Mouse (Mus musculus): Measurements from ENCODE around the gene Auts2. TPM values are rescaled to one million over a fixed set of nuclear protein-coding genes. Genes with fewer than 3 reads are reported as not detected.

Gene Auts2
- polyA plus RNA-seq, 1 experiment from 2014 or later, result 4.4 TPM

- TF ChIP-seq CTCF (IDR thresholded peaks at IDR 0.05) (no peak), EP300 (IDR thresholded peaks at IDR 0.05) (no peak)
Observed at GRCm38 (mm10) chr5:131686956-131687618, 856.1 kb downstream of the Auts2 start.

GRCm38 (mm10) chr5:131680127-131680845, 862.9 kb downstream of the Auts2 start:
- TF ChIP-seq EP300 (IDR thresholded peaks at IDR 0.05) (no peak), CTCF (IDR thresholded peaks at IDR 0.05) (no peak)
- ATAC-seq (no peak), DNase-seq (ENCODE audit: low spot score) (no peak)
- Histone ChIP-seq H3K27ac (ENCODE audit: low read length) (no peak overlapping the region), H3K4me2 (replicated peaks; ENCODE audit: low read depth, low read length) (no peak overlapping the region), H3K27me3 (replicated peaks; ENCODE audit: insufficient read depth, low read length) (no peaks in the 10 kb centered on the region), H3K36me3 (ENCODE audit: insufficient read depth, low read length) (no peaks in the 10 kb centered on the region), H3K4me3 (ENCODE audit: low read depth, low read length) (no peak overlapping the region), H3K9me3 (ENCODE audit: low read length) (no peaks in the 10 kb centered on the region), H3K9ac (replicated peaks; ENCODE audit: low read depth) (no peak overlapping the region), H3K4me1 (ENCODE audit: insufficient read depth, low read depth, low read length) (no peaks in the 10 kb centered on the region)
- 82% methylated on average over 12 of the region's 12 CpGs for WGBS

More at GRCm38 (mm10) chr5:131686956-131687618, 856.1 kb downstream of the Auts2 start:
- Histone ChIP-seq H3K36me3 (ENCODE audit: insufficient read depth, low read length) (no peaks in the 10 kb centered on the region), H3K27me3 (replicated peaks; ENCODE audit: insufficient read depth, low read length) (no peaks in the 10 kb centered on the region), H3K9ac (replicated peaks; ENCODE audit: low read depth) (no peak overlapping the region), H3K4me1 (ENCODE audit: insufficient read depth, low read depth, low read length) (no peaks in the 10 kb centered on the region), H3K4me3 (ENCODE audit: low read depth, low read length) (no peak overlapping the region), H3K4me2 (replicated peaks; ENCODE audit: low read depth, low read length) (no peak overlapping the region), H3K27ac (ENCODE audit: low read length) (no peak overlapping the region), H3K9me3 (ENCODE audit: low read length) (no peaks in the 10 kb centered on the region)
- ATAC-seq (no peak), DNase-seq (ENCODE audit: low spot score) (no peak)
- WGBS, result 57% methylated on average over 8 of the region's 8 CpGs

- TF ChIP-seq CTCF (IDR thresholded peaks at IDR 0.05) (no peak), EP300 (IDR thresholded peaks at IDR 0.05) (no peak)
Observed at GRCm38 (mm10) chr5:131679523-131679922, 863.6 kb downstream of the Auts2 start.

GRCm38 (mm10) chr5:131677518-131677917, 865.6 kb downstream of the Auts2 start:
- no peak for TF ChIP-seq EP300 (IDR thresholded peaks at IDR 0.05)
- TF ChIP-seq CTCF (IDR thresholded peaks at IDR 0.05), result no peak
- no peak for ATAC-seq

More at GRCm38 (mm10) chr5:131679523-131679922, 863.6 kb downstream of the Auts2 start:
- Histone ChIP-seq H3K9me3 (ENCODE audit: low read length) (no peaks in the 10 kb centered on the region), H3K27ac (ENCODE audit: low read length) (no peak overlapping the region), H3K4me1 (ENCODE audit: insufficient read depth, low read depth, low read length) (no peaks in the 10 kb centered on the region), H3K4me2 (replicated peaks; ENCODE audit: low read depth, low read length) (no peak overlapping the region), H3K4me3 (ENCODE audit: low read depth, low read length) (no peak overlapping the region), H3K27me3 (replicated peaks; ENCODE audit: insufficient read depth, low read length) (no peaks in the 10 kb centered on the region), H3K9ac (replicated peaks; ENCODE audit: low read depth) (no peak overlapping the region), H3K36me3 (ENCODE audit: insufficient read depth, low read length) (no peaks in the 10 kb centered on the region)
- ATAC-seq (no peak), DNase-seq (ENCODE audit: low spot score) (no peak)
- 75% methylated on average over 1 of the region's 1 CpGs for WGBS

GRCm38 (mm10) chr5:131673696-131674095, 869.4 kb downstream of the Auts2 start:
- TF ChIP-seq EP300 (IDR thresholded peaks at IDR 0.05) (no peak), CTCF (IDR thresholded peaks at IDR 0.05) (no peak)
- no peak overlapping the region for H3K4me3 ChIP-seq (ENCODE audit: low read depth, low read length)
- H3K4me2 ChIP-seq (replicated peaks; ENCODE audit: low read depth, low read length), result no peak overlapping the region
- no peaks in the 10 kb centered on the region for H3K9me3 ChIP-seq (ENCODE audit: low read length)
- H3K36me3 ChIP-seq (ENCODE audit: insufficient read depth, low read length), result no peaks in the 10 kb centered on the region
- H3K27ac ChIP-seq (ENCODE audit: low read length), result no peak overlapping the region
- no peaks in the 10 kb centered on the region for H3K27me3 ChIP-seq (replicated peaks; ENCODE audit: insufficient read depth, low read length)
- H3K9ac ChIP-seq (replicated peaks; ENCODE audit: low read depth), result no peak overlapping the region
- H3K4me1 ChIP-seq (ENCODE audit: insufficient read depth, low read depth, low read length), result no peaks in the 10 kb centered on the region
- 86% methylated on average over 4 of the region's 4 CpGs for WGBS
- no peak for ATAC-seq
- DNase-seq (ENCODE audit: low spot score), result no peak

More at GRCm38 (mm10) chr5:131677518-131677917, 865.6 kb downstream of the Auts2 start:
- Histone ChIP-seq H3K9ac (replicated peaks; ENCODE audit: low read depth) (no peak overlapping the region), H3K4me2 (replicated peaks; ENCODE audit: low read depth, low read length) (no peak overlapping the region), H3K27me3 (replicated peaks; ENCODE audit: insufficient read depth, low read length) (no peaks in the 10 kb centered on the region), H3K36me3 (ENCODE audit: insufficient read depth, low read length) (no peaks in the 10 kb centered on the region), H3K4me1 (ENCODE audit: insufficient read depth, low read depth, low read length) (no peaks in the 10 kb centered on the region), H3K9me3 (ENCODE audit: low read length) (no peaks in the 10 kb centered on the region), H3K4me3 (ENCODE audit: low read depth, low read length) (no peak overlapping the region), H3K27ac (ENCODE audit: low read length) (no peak overlapping the region)
- WGBS, result 90% methylated on average over 5 of the region's 5 CpGs
- DNase-seq (ENCODE audit: low spot score), result no peak

GRCm38 (mm10) chr5:131665068-131665467, 878.1 kb downstream of the Auts2 start:
- no peak overlapping the region for H3K27ac ChIP-seq (ENCODE audit: low read length)
- DNase-seq (ENCODE audit: low spot score) (no peak), ATAC-seq (no peak)
- TF ChIP-seq CTCF (IDR thresholded peaks at IDR 0.05), result no peak
- no peak for TF ChIP-seq EP300 (IDR thresholded peaks at IDR 0.05)
- 92% methylated on average over 8 of the region's 8 CpGs for WGBS
- no peaks in the 10 kb centered on the region for H3K36me3 ChIP-seq (ENCODE audit: insufficient read depth, low read length)
- no peak overlapping the region for H3K4me2 ChIP-seq (replicated peaks; ENCODE audit: low read depth, low read length)
- no peaks in the 10 kb centered on the region for H3K4me1 ChIP-seq (ENCODE audit: insufficient read depth, low read depth, low read length)
- no peaks in the 10 kb centered on the region for H3K27me3 ChIP-seq (replicated peaks; ENCODE audit: insufficient read depth, low read length)
- H3K9me3 ChIP-seq (ENCODE audit: low read length), result no peaks in the 10 kb centered on the region
- no peak overlapping the region for H3K9ac ChIP-seq (replicated peaks; ENCODE audit: low read depth)
- no peak overlapping the region for H3K4me3 ChIP-seq (ENCODE audit: low read depth, low read length)

Data from lung, postnatal 0 days (tissue).